Mouse (Mus musculus) embryonic facial prominence, embryonic 14.5 days (tissue): ENCODE measurements at regions not wholly inside any gene's neighbourhood (a gene's known extent, or its start where the extent isn't known, plus 50 kb on each side); places are given as distances from the start of the nearest gene placed in this dataset.

Experiments
- ATAC-seq: fragments of 200-750 bp; cut with Nextera tagmentation; 2 replicates; pipeline ENCODE4 v1.8.0; 2017; ENCODE audit warnings: low read depth, moderate number of reproducible peaks, moderate TSS enrichment
- DNase-seq: peaks from one replicate; pipeline ENCODE4 v3.0.0-alpha.2; 2015; ENCODE audit warnings: low spot score
- H3K27ac ChIP-seq: fragments of 300-500 bp; sonication (generic); replicated peaks from 2 replicates; pipeline ENCODE4 v1.5.1; 2014; ENCODE audit warnings: low read depth, mild to moderate bottlenecking, low read length, moderate library complexity
- H3K27me3 ChIP-seq: fragments of 300-500 bp; sonication (generic); replicated peaks from 2 replicates; pipeline ENCODE4 v1.6.1; 2014; ENCODE audit warnings: low read length; ENCODE audit not compliant: control insufficient read depth, insufficient read depth
- H3K36me3 ChIP-seq: fragments of 300-500 bp; sonication (generic); 2 replicates; pipeline ENCODE4 v1.6.1; 2014; ENCODE audit warnings: low read length, mixed read lengths; ENCODE audit not compliant: control insufficient read depth, insufficient read depth
- H3K4me1 ChIP-seq: fragments of 300-500 bp; sonication (generic); 2 replicates; pipeline ENCODE4 v1.6.1; 2014; ENCODE audit warnings: antibody characterized with exemption, low read length; ENCODE audit not compliant: control insufficient read depth, insufficient read depth
- H3K4me2 ChIP-seq: fragments of 300-500 bp; sonication (generic); 2 replicates; pipeline ENCODE4 v1.6.1; 2014; ENCODE audit warnings: low read depth, mild to moderate bottlenecking, low read length, moderate library complexity, mixed read lengths
- H3K4me3 ChIP-seq: fragments of 300-500 bp; sonication (generic); 2 replicates; pipeline ENCODE4 v1.5.1; 2014; ENCODE audit warnings: low read depth, mild to moderate bottlenecking, low read length
- H3K9ac ChIP-seq: fragments of 300-500 bp; sonication (generic); 2 replicates; pipeline ENCODE4 v1.6.1; 2014; ENCODE audit warnings: low read depth, mild to moderate bottlenecking, low read length, moderate library complexity, mixed read lengths
- H3K9me3 ChIP-seq: fragments of 300-500 bp; sonication (generic); 2 replicates; pipeline ENCODE4 v1.6.1; 2016; ENCODE audit warnings: low read length; ENCODE audit not compliant: control insufficient read depth
- WGBS: fragments of 180-500 bp; shearing (Covaris S2); extraction: QIAGEN DNeasy Blood & Tissue Kit; methylation state at CpG from one replicate; pipeline ENCODE4 v1.1.7; 2014; 5-methylcytosine and 5-hydroxymethylcytosine counted together

DNA sequence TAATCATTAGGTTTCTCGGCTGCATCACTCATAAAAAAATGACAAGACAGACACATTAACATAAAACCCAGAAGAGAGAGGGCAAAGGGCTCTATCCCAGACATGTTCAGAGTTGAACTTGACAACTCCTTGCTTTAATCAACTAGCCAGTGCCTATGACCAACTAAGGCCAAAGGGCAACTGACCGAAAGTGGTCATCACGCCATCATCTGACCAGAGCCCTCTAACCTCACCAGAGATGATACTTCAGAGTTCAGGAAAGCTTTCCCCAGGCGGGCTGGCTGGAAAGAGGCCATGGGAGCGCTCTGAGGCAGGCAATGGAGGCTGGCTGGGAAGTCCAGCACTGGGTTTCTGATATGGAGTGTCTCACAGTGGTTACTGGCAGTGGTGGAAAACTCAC is 80.6 kb downstream of the Dad1 start:
- no peaks in the 10 kb centered on the region for H3K4me1 ChIP-seq
- ATAC-seq (no peak), DNase-seq (no peak)
- no peak overlapping the region for H3K4me2 ChIP-seq
- WGBS, result 84% methylated on average over 5 of the region's 5 CpGs
- no peaks in the 10 kb centered on the region for H3K27me3 ChIP-seq
- H3K27ac ChIP-seq, result no peak overlapping the region
- no peaks in the 10 kb centered on the region for H3K36me3 ChIP-seq
- no peak overlapping the region for H3K9ac ChIP-seq
- H3K4me3 ChIP-seq, result no peak overlapping the region
- no peaks in the 10 kb centered on the region for H3K9me3 ChIP-seq

DNA sequence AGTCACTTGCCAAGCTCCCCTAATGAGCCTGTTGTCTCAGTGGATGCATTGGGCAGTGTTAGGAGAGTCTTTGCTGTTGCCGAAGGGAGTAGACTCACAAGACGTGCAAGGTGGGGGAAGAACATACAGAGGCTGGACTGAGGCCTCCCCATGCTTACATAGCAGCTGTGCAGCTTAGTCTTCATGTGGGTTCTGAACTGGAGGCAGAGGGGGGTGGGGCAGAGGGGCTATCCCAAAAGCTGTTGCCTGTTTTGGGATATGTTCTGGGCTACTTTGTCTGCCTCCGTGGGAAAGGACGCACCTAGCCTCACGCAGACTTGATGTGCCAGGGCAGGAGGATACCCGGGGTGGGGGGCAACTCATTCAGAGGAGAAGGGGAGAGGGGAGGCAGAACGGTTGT is 84.7 kb downstream of the Dad1 start:
- H3K27me3 ChIP-seq, result no peaks in the 10 kb centered on the region
- 82% methylated on average over 7 of the region's 7 CpGs for WGBS
- ATAC-seq (no peak), DNase-seq (no peak)
- peaks cover 11% of the 10 kb centered on the region for H3K4me1 ChIP-seq
- H3K4me3 ChIP-seq, result no peak overlapping the region
- H3K9me3 ChIP-seq, result no peaks in the 10 kb centered on the region
- H3K36me3 ChIP-seq, result no peaks in the 10 kb centered on the region
- H3K9ac ChIP-seq, result no peak overlapping the region
- no peak overlapping the region for H3K27ac ChIP-seq
- no peak overlapping the region for H3K4me2 ChIP-seq

DNA sequence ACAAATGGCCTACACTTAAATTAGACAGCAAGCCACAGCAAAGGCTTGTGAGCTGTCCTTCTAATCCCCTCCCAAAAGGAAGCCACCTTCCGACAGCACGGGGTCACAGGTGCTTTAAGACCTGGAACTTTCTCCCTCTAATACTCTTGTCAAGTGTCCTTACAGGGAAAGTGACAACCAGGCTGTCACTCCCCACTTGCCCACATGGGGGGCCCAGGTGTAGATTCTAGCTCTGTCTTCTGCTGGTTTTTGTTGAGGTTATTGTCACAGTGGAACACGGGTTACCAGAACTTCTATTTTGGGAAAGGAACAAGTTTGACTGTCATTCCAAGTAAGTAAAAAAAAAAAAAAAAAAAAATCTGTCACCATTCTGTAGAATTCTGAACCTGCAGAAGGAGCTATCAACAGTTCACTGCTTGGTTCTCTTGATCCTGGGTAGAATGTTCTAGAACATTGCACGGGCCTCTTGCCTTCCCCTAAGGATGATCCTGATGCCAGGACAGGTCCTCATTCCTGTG is 85.4 kb downstream of the Dad1 start:
- H3K4me3 ChIP-seq, result no peak overlapping the region
- no peaks in the 10 kb centered on the region for H3K9me3 ChIP-seq
- H3K27ac ChIP-seq, result no peak overlapping the region
- no peaks in the 10 kb centered on the region for H3K36me3 ChIP-seq
- WGBS, result 73% methylated on average over 4 of the region's 4 CpGs
- H3K27me3 ChIP-seq, result no peaks in the 10 kb centered on the region
- H3K4me1 ChIP-seq, result peaks cover 11% of the 10 kb centered on the region
- ATAC-seq (no peak), DNase-seq (no peak)
- H3K4me2 ChIP-seq, result no peak overlapping the region
- no peak overlapping the region for H3K9ac ChIP-seq

DNA sequence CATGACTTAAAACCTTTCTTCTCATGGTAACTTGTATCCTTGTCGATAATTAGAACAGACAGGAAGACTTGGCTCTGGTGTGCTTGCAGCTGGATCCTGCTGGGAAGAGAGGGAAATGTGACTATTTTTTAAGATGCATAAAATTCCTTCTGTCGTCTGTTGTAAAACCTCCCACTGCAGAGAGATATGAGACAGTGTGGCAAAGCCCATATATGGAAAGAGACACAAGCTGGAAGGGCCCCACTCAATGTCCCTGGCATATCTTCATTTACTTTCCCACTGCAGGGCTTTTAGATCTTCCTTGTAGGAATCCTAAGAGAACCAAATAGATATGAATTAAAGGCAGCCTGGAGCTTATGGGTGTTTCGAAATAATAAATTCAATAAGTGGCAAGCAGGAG is 87.8 kb downstream of the Dad1 start:
- no peaks in the 10 kb centered on the region for H3K27me3 ChIP-seq
- H3K36me3 ChIP-seq, result no peaks in the 10 kb centered on the region
- peaks cover 11% of the 10 kb centered on the region for H3K4me1 ChIP-seq
- no peak overlapping the region for H3K27ac ChIP-seq
- no peaks in the 10 kb centered on the region for H3K9me3 ChIP-seq
- ATAC-seq (no peak), DNase-seq (peak; percentile 21)
- no peak overlapping the region for H3K4me2 ChIP-seq
- H3K9ac ChIP-seq, result no peak overlapping the region
- no peak overlapping the region for H3K4me3 ChIP-seq
- WGBS, result 33% methylated on average over 3 of the region's 3 CpGs

DNA sequence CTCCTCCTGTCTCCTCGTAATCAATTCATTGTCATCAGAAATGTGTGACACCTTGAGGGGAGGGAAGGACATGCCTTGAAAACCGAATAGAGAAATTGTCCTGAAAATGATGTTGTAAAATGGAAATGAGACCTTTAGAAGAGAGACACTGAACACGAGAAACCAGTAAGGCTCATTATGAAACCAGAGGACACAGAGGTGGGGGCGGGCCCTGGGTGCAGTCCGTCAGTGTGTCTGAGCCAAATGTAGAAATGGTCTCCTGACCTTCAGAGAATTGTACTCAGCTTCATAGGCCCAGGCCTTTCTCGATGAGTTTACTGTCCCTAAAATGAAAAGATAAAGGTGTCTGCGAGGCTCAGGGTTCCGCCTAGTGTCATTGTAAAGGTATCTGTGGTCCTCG is 89.0 kb downstream of the Dad1 start:
- H3K4me1 ChIP-seq, result peaks cover 11% of the 10 kb centered on the region
- WGBS, result 83% methylated on average over 9 of the region's 9 CpGs
- H3K27me3 ChIP-seq, result no peaks in the 10 kb centered on the region
- no peak overlapping the region for H3K4me2 ChIP-seq
- no peak overlapping the region for H3K27ac ChIP-seq
- H3K36me3 ChIP-seq, result no peaks in the 10 kb centered on the region
- DNase-seq (no peak), ATAC-seq (no peak)
- H3K9me3 ChIP-seq, result no peaks in the 10 kb centered on the region
- no peak overlapping the region for H3K9ac ChIP-seq
- no peak overlapping the region for H3K4me3 ChIP-seq

DNA sequence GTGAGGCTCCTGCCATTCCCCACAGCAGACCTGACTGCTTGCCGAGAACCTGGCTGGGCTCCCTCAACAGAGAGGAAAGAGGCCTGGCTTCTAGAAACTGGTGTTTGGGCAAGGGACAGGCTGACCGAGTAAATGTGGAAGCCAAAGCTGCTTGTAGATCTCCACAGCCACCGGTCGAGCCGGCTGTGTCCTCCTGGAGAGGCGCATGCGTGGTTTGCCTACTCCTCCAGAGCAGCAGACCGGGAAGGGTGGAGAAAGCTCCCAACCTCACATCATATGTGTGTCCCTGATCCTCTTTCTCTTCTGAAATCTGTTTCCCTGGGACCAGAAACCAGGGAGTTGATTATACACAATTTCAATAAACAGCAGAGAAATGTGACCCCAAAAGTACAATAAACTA is 92.0 kb downstream of the Dad1 start:
- no peaks in the 10 kb centered on the region for H3K36me3 ChIP-seq
- H3K9me3 ChIP-seq, result no peaks in the 10 kb centered on the region
- H3K27ac ChIP-seq, result no peak overlapping the region
- H3K9ac ChIP-seq, result no peak overlapping the region
- DNase-seq (no peak), ATAC-seq (no peak)
- H3K4me2 ChIP-seq, result no peak overlapping the region
- 76% methylated on average over 8 of the region's 8 CpGs for WGBS
- H3K4me3 ChIP-seq, result no peak overlapping the region
- H3K4me1 ChIP-seq, result peaks cover 11% of the 10 kb centered on the region
- H3K27me3 ChIP-seq, result no peaks in the 10 kb centered on the region

DNA sequence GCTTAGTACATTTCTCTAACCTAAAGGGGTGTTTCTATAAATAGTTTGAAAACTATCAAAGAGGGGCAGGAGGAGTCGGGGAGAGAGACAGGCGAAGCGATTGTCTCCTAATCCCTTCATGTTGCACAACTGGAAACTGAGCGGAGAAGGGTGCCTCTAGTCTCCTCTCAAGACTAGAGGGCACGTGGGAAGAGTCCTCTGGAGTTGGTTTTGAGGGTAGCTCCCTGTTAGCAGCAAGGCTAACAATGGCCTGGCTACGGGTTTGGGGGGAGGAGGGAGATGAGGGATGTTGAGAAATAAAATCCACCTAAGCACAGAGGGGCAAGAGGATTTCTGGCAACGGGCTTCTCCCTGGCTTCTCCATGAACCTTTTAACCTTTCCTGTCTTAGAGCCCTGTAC is 92.7 kb downstream of the Dad1 start:
- no peaks in the 10 kb centered on the region for H3K27me3 ChIP-seq
- no peak overlapping the region for H3K9ac ChIP-seq
- WGBS, result 61% methylated on average over 7 of the region's 7 CpGs
- no peak overlapping the region for H3K27ac ChIP-seq
- ATAC-seq (no peak), DNase-seq (no peak)
- no peaks in the 10 kb centered on the region for H3K36me3 ChIP-seq
- H3K9me3 ChIP-seq, result no peaks in the 10 kb centered on the region
- no peak overlapping the region for H3K4me2 ChIP-seq
- no peak overlapping the region for H3K4me3 ChIP-seq
- peaks cover 9% of the 10 kb centered on the region for H3K4me1 ChIP-seq

DNA sequence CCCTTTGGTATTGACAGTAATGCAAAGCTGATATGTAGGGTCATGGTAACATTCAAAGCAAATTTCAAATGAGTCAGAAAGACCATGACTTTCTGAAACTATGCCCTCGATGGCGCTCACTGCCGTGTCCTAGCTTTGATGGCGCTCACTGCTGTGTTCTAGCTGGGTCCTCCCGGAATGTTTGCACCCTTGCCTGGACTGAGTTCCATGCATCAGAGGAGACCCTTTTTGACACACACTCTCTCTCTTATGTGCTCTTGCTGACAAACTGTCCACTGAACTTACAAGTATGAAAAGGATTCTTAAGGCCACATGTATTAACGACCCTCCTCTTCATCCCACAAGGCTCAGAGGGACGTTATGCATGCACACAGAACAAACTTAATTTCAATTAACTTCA is 94.1 kb downstream of the Dad1 start:
- H3K4me2 ChIP-seq, result no peak overlapping the region
- 96% methylated on average over 7 of the region's 7 CpGs for WGBS
- ATAC-seq (no peak), DNase-seq (no peak)
- H3K9ac ChIP-seq, result no peak overlapping the region
- no peaks in the 10 kb centered on the region for H3K36me3 ChIP-seq
- H3K9me3 ChIP-seq, result no peaks in the 10 kb centered on the region
- no peaks in the 10 kb centered on the region for H3K27me3 ChIP-seq
- H3K4me1 ChIP-seq, result no peaks in the 10 kb centered on the region
- H3K4me3 ChIP-seq, result no peak overlapping the region
- no peak overlapping the region for H3K27ac ChIP-seq

DNA sequence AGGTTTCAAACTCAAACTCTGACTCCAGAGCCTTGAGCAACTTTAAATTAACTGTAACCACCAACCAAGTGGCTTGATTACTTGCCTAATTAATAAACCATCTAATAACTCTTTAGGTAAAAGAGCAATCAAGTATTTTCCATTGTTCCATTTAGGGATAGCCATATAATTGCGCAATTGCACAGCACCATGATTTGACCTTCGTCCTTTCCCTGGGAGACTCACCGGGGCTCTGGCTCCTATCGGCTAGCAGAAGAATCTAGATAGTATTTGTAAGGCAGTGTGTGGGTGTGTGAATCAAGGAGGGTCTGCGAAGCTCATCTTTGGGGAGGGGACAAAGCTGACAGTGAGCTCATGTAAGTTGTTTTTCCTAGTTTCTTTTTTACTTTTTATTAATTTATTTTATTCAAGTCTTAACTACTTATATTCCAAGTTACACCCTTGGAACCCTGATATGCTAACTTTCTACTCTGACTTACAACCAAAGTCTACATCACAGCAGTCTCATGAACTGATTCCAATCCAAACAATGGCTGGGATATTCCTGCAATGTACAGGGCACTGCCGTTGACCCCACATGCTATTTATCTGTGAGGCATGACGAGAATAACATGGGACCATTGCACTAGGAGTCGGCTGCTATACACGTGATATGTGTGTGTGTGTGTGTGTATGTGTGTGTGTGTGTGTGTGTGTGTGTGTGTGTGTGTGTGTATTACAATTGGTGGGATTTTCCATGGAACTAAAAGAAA is 95.5 kb downstream of the Dad1 start:
- H3K27ac ChIP-seq, result no peak overlapping the region
- H3K9me3 ChIP-seq, result no peaks in the 10 kb centered on the region
- H3K4me2 ChIP-seq, result no peak overlapping the region
- H3K27me3 ChIP-seq, result no peaks in the 10 kb centered on the region; the same call in 1 of the 2 replicates
- no peak for DNase-seq
- H3K9ac ChIP-seq, result no peak overlapping the region
- no peak overlapping the region for H3K4me3 ChIP-seq
- H3K36me3 ChIP-seq, result no peaks in the 10 kb centered on the region
- no peak for ATAC-seq
- H3K4me1 ChIP-seq, result no peaks in the 10 kb centered on the region
- 78% methylated on average over 9 of the region's 9 CpGs for WGBS
